Mouse (Mus musculus) left cerebral cortex, adult 8-10 months (tissue): ENCODE results near the gene Gm49336. TPM values are rescaled to one million over a fixed set of nuclear protein-coding genes. Genes with fewer than 3 reads are reported as not detected.

ENCODE experiments used
- DNase-seq, 2 experiments: peaks; one replicate each; pipeline ENCODE4 v3.0.0; 2022; ENCODE audit warnings: low spot score in 2 of 2
- total RNA-seq, 4 experiments: library from RNA; stranded (reverse); gene quantifications; 2 replicates each; pipeline ENCODE4 v1.2.4; 2022

Gm49336 gene
- total RNA-seq, 4 experiments from 2014 or later, result 59.5 to 71.7 (median 65.4) TPM

DNA sequence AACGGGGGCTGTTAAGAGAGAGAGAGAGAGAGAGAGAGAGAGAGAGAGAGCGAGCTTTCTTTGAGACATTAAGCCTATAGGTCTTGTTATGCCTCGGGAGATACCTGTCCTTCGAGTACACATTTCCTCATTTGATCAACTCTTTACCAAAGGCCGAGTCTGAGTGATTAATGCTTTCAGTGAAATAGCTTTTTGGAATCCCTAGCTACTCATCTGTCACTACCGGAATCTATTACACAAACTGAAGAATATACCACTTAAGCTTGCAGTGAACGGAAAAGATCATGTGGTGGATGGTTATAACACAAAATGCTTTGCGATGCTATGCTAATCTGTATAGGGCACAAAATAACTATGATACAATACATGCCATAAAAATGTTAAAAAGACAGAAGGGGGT lies 941 bp downstream of the Gm49336 start:
- no peak for DNase-seq

DNA sequence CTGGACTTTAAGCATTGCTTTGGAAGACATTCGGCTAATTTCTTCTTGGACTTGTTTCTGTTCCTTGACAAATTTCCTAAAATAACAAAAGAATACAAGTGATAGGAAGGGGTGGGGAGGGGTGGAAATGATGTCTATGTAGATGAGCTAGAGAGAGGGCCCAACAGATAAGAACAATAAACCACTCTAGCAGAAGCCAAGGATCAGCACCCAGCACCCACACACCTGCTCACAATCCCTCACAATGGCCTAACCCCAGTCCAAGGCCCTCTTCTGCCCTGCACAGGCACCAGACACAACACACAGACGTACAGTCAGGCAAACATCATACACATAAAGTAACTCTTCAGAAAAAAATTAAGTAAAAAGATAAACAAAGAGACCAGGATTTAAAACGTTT lies 12.8 kb downstream of the Gm49336 start:
- no peak for DNase-seq

DNA sequence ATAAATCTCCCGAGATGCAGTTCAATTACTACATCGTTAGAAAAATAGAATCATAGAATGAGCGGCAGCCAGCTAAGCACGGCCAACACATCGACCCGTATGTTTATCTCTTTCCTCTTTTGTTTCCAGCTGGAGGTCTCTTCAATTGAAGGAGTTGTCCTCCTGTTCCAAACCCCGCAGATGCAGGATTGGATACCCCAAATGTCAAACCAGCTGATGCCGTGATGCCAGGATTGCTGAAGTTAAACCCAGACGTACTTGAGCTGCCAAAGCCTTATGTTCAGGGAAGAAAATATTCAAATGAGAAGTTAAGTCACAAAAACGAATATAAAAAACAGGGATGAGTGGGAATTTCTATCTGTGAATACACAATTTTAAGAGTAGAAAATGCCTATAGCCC lies 31.4 kb downstream of the Gm49336 start:
- no peak for DNase-seq

DNA sequence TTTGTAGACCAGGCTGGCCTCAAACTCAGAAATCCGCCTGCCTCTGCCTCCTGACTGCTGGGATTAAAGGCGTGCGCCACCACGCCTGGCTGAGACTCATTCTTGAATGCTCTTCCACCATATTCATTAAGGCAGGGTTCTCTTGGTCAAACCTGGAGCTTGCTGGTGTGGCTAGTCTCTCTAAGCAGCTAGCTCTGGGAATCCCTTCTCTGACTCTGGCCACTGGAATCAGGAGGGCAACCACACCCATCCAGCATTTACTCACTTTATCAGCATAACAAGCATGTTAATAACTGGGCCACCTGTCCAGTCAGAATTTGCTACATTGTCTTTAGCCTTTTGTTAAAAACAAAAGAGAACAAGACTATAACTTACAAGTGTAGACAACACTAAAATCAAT lies 33.7 kb downstream of the Gm49336 start:
- DNase-seq, result no peak

DNA sequence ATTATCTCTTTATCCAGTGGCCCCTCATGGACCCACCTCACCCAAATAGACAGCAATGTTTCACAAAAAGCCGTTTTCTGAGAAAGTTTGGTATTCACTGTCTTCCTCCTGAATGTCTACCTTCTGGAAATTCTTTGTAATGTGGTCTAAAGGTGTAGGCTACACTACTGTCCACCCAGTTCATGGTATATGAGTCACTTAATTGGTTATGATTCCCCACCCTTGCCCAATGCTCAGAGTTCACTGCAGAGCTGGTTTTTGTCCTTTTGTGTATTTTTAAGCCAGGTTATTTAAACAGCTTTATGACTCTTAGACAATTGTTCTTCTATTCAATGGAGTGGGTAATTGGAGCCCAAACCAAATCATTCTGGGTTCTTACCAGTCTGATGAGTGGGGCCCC lies 35.2 kb downstream of the Gm49336 start:
- DNase-seq, result no peak

DNA sequence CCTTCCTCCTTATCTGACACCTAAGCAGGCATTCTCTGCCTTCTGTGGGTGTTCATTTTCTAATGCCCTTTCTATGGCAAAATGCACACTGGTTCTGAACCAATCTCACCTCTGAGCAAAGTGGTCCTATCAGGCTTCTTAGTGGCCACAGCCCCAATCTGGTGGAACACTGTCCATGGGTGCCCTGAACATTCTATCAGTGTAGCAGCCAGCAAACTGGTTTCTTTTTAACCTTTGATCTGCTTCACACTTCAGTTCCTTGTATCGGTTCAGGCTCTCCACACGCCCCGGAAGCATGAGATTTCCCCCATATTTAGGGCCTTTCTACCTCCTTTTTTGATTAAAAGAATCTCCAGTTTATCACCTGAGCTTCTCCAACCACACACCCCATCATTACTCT lies 36.3 kb downstream of the Gm49336 start:
- no peak for DNase-seq

DNA sequence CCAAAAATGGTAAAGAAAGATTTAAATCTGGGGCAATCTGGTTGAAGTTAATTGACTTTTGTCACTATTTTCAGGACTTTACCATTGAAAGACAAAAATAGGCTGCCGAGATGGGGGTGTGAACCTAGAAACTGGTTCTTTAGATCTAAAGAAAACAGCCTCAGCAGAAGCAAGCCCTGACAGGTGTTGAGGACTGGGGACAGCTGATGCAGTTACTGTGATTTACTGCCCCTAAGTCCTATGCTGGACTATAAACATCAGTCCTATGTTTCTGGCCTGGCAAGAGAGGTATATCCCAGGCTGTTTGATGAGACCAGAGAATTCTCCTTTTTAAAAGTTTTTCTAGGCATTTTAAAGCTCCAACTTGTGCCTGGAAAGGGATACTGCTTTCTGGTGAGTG lies 37.3 kb downstream of the Gm49336 start:
- DNase-seq, result no peak

DNA sequence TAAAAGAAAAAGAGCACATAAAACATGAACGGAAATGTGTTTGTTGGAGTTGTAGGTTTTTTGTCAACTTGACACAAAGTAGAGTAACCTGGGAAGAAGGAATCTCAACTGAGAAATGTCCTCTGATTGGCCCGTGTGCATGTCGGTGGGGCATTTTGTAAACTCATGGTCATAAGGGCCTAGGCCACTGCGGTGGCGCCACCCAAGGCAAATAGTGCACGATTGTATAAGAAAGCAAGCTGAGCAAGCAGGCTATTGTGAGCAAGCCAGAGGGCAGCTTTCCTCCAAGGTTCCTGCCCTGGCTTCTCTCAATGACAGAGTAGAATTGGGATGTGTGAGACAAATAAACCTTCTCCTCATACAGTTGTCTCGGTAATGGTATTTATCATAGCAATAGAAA lies 42.1 kb downstream of the Gm49336 start:
- DNase-seq, result no peak

DNA sequence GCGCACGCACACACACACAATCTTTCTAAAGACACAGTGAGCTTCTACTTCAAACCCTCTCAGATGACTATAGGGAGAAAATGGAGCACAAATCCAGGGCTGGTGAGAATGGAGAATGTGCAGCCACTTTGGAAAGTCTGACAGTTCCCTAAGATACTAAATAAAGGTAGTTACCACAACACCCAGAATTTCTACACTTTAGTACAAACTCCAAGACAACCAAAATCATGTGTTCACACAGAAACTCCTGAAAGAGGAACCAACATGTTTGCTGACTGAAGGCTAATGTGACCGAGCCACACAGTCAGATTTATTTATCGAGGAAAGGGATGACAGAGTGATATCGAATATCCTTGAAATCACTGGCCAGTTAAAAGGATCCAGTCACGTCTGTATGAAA lies 46.3 kb downstream of the Gm49336 start:
- DNase-seq, result no peak

DNA sequence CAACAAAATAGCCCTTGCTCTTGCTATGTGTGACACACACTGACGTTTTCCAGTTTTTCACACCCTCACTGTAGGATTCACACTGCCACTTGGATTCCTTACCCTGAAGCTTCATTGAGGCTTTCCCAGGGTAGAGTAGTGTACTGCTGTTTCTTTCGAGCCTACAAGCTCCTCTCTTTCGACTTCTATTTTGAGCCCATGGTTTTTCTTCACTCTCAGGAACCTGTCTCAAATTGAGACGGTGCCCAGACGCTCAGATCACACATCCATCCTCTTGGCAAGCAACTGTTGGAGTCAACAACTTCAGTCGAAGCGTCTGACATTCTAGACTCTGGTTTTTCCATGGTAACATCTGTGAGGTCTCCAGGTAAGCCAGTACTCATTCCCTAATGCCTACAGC lies 54.4 kb downstream of the Gm49336 start, which contains the start of gene Atp8a2:
Gene Atp8a2, minus strand, starts transcription at position 296 of the 400 bp plus-strand sequence.
- peak in 1 of 2 experiments; percentile 32 for DNase-seq

DNA sequence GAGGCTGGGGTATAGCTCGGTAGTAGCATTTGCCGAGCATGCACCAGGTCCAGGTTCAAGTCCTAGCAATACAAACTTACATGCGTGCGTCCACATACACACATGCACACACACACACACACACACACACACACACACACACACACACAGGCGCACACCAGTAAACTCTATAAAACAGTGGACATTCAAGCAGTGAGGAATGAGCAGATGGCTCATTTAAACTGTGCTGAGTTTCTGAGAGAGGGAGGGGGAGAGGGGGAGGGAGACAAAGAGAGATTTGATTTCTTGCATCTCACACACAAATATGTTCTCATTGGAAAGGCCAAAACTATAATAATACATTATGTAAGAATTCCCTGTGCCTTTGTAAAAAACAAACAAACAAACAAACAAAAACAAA lies 55.3 kb downstream of the Gm49336 start:
- DNase-seq, result no peak

DNA sequence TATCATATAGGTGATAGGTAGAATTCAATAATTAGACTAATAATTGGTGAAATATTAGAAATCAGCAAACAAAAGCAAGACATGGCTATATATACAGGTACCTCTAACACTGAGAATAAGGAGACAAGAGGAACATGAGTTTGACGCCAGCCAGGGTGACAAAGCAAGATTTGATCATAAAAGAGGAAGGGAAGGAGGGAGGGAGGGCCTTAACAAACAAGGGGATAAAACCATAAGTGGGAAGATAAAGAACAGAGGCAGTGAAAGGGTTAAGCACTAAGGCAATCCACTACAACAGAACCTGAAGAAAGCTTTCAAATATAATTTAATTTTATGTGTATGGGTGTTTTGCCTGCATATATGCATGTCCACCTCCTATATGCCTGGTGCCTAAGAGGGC lies 56.7 kb downstream of the Gm49336 start:
- no peak for DNase-seq

DNA sequence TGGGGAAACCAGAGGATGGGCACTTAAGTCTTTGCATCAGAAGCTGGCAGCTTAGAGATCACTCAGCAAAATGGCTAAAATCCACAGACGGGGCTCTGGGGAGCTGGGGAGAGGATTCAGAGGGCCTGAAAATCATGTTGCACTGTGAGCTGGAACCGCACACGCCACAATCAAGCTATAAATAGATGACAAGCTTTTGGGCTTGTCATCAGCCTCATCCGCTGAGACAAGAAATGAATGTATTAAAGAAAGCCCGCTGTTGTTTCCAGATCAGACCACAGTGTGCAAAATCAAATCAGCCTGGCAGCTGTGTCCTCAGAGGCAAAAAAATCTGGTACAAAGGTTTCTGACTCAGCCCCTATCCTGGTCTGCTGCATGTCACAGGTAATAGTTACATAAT lies 61.5 kb downstream of the Gm49336 start:
- no peak for DNase-seq

DNA sequence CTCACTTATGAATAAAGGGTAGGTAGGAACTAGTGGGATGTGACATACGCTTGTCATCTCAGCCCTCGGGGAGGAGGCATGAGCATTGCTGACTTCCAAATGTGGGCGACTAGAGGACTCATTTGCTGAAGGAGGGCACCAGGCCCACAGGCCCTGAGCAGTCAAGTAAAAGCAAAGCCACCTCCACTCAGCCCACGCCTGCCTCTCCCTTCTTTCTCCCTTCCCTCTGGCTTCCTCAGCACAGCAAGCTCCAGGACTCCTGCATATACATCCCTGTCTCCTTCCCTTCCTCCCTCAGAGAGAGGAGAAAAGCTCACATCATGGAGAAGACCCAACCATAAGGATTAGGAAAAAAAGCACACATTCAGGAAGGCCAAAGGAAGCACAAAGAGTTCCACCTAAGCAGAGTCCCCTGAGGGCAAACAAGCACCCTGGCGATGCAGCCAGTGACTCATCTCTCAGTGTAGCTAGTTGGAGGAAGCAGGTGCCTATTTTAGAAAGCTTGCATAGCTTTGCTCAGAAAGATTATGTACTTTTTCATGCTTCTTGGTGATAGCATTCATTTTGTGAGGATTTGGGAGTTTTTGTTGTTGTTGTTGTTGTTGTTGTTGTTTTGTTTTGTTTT lies 63.0 kb downstream of the Gm49336 start:
- DNase-seq, result peak; percentile 47 to 60

DNA sequence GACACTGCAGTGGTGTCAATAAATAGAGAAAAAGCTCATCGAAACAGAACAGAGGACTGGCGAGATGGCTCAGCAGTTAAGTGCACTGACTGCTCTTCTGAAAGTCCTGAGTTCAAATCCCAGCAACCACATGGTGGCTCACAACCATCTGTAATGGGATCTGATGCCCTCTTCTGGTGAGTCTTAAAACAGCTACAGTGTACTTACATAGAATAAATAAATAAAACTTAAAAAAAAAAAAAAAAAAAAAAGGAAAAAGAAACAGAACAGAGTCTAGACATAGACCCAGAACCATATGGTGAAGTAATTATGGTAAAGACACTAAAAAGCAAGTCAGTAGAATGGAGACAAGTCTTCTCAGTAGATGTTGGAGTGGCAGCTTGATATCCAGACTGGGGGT lies 70.0 kb downstream of the Gm49336 start:
- DNase-seq, result no peak

DNA sequence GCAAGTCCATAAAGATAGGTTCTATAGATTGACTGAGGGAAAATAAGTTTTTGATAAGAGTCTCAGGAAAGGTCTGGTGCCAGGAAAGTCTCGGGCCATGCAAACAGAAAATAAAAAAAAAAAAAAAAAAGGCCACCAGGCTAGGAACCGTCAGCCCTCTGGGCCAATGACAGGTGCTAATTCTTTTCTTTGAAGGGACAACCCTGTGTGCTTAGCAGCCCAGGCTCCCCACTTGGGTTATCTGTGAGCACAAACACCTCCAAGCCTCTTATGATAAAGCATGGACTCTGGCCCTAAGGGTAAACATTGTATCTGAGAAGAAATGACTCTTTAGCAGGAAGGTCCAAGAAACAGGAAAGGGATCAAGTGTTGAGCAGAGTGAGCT lies 72.7 kb downstream of the Gm49336 start:
- DNase-seq, result no peak

DNA sequence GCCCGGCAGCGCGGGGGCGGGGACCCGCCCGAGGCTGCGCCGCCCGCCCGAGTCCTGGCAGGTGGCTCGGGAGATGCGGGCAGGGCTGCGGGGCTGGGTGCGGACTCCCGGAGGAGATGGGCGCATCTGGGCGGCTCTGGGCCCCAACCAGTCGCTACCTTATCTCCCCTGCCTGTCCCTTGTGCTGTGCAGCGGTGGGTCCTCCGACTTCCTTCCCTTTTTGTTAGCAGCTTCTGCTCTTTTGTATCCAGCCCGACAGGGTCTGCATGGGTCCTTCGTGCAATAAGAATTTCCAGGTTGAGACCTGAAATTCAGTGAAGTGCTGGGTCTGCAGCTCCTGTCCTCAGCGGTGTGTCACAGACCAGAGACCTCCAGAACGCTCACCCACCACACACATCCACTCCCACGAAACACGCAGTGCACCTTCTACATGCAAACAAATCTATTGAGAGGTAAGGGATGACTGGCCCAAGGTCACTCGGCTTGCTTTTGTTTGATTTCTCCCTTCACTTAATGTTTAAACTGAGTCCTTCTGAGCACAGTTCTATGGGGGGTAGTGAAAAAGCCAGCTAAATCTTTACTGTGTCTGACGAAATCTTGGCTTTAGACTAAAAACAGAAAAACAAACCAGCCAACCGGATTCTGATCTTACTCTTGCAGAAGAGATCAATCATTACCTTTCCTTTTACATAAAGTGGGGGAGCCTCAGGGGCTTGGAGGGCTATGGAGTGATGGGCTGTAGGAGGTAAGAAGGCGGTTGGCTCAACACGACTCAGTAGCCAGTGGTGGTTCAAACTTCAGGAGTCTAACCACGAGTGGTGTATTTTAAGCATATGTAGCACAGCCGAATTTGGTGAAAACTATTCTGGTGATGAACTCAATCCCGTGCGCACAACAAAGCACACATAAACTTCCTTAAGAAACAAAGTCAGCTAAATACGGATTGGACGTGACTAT lies 73.4 kb downstream of the Gm49336 start:
- peak; percentile 42 to 53 for DNase-seq

DNA sequence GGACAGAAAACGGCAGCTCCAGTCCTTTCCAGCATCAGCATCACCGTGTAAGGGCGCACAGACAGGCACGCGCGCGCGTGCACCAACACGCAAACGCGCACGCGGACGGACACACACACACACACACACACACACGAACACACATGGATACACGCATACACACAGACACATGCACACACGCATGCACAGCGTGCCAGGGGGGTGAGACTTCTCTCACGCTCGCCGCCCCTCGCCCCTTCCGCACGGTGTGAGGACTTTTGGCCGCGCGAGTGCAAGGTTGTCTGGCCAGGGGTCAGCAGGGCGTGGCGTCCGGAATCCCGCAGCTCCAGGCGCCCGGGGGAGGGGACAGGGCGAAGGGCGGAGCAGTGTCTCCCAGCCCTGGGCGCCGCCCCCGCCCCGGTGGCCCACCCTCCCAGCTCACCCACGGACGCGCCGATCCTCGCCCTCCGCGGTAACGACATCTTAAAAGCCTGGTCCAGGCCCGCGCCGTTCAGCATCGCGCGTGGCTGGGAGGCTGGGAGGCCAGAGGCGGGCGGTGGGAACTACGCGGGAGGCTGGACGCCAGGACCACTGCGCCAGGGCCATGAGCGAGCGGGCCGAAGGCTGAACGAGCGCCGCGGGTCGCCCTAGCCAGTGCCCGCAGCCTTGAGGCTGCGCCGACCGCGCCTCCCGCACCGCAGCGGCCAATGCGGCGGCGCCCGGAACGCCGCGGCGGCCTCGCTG lies 74.3 kb downstream of the Gm49336 start:
- peak; percentile 45 to 80 for DNase-seq

DNA sequence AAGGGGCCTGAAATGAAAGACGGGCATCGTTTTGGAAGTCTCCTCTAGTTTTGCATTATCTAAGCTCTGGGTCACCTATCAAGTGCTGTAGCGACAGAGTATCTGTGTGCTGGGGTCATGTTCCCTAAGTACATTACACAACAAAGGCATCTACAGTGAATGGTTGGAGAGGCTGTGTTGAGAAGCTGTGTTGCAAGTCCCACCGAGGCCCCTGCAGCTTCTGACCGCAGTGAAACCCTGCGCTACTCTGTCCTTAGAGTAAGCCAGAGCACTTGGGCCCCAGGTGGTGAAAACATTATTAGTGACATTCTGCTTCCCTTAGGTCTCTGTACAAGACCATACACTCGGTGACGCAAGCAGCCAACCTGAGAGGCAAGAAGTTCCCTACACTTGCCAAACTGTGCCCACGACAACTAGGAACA lies 74.8 kb downstream of the Gm49336 start:
- no peak for DNase-seq

DNA sequence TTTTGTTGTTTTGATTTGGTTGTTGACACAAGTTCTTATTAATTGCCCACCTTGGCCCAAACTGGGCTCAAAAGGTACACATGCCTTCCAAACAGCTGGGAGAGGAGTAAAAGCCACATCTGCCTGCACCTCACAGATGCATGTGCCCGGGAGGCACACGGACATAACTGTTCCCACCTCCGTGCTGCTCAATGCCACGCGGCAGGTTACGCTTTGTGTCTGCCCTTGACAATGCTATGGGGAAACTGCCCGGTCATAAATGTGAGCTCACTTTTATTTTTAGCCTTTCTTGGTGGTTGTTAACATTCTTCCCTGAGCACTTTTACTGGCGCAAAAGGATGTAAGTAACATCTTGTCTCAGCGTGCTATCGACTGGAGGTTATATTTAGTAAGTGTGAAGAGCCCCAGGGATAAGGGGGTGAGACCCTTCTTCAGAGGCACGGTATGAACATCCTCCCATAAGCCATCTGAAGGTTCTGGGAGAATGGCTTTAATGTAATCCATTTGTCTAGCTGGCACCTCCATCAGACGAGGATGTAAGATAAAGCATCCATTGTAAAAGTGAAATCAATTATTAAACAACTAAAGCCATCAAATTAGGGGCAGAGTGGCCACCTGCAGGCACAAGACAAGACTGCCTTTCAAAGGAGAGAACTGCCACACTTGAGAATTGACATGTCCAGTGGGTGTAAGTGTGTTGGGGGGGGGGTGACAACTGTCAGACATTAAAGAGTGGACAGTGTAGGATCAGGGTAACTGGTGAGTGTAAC lies 78.8 kb downstream of the Gm49336 start:
- no peak for DNase-seq

DNA sequence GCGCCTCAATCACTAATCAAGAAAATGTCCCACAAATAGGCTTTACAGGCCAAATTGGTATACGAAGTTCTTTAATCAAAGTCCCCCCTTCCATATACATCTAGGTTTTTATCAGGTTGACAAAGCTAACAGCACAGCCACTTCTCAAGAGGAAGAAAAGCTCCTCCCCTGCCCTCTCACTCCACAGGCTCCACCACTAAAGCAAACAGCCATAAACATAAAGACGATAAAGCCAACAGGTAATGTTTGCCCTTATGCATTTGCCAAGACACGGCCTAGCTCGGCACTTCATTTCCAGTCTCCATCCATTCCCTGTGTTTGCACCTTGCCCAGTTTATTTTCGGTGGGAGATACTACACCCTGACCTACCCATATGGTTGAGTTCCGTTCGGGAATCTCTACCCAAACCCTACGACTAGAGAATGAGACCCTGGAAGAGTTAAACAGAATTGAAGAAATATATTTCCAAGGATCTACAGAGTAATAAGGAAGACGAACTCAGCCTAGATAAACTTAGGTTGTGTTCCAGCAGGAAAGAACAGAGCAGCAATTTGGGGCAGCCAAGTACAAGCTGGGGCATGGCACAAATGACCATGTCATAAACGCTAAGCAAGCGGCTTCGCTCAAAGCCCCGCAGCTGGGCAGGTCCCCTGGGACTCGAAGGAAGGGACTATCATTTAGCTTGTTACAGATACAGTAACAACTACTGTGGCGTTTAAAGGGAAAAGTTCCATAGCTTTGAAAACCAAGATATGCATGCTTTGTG lies 80.3 kb downstream of the Gm49336 start:
- DNase-seq, result no peak
